Mouse (Mus musculus) cerebellum, adult 2 months (tissue): ENCODE measurements at regions not wholly inside any gene's neighbourhood (a gene's known extent, or its start where the extent isn't known, plus 50 kb on each side); places are given as distances from the start of the nearest gene placed in this dataset.

Experiments used
- CTCF ChIP-seq: fragments of 200-500 bp; IDR thresholded peaks from 2 replicates; pipeline ENCODE4 v1.5.1; 2011; ENCODE audit warnings: low read depth, mild to moderate bottlenecking, control low read depth, low read length, moderate library complexity, borderline replicate concordance; ENCODE audit not compliant: insufficient read depth
- POLR2A ChIP-seq: fragments of 200-500 bp; IDR thresholded peaks from 2 replicates; pipeline ENCODE4 v1.6.1; 2011; ENCODE audit warnings: low read length, control low read depth, borderline replicate concordance; ENCODE audit not compliant: insufficient read depth

GRCm38 (mm10) chr9:111762653-111763468 is 72.7 kb upstream of the Stac start:
- TF ChIP-seq CTCF, result no peak
- TF ChIP-seq POLR2A, result no peak
